Mouse (Mus musculus) CD4-positive helper T cell, adult 2 months (primary cell): Measurements from ENCODE around the gene Gm10945.

Source experiments
- DNase-seq: peaks from one replicate; pipeline ENCODE4 v3.0.0-alpha.2; 2012; ENCODE audit warnings: low read depth, missing footprints, low spot score

The Gm10945 gene

DNA sequence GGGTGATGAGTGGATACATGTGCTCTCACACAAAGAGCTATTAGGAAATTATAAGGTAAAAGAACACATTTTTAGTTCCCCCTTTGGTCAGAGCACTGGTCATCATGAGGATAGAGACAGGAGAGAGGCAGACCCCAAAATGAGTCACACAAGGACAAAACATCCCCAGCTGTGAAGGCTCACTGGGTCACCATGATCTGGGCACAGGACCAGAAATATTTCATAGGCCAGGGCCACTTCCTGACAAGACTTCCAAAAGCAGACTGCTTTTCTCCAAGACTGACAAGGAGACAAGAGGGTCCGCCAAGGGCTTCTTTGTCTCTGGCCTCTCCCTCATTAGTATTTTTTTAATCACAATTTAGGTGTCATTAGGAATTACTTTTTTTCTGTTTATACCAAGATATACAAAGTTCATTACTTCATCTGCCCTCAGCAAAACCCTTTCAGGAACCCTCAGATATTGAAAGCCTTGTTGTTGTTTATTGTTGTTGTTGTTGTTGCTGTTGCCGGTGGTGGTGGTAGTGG is at the start of gene Gm10945:
Gm10945 (minus strand) TSS at position 475 of the 525 bp plus-strand sequence.
- no peak for DNase-seq

GRCm38 (mm10) chr10:6790226-6790625 is 28.7 kb upstream of the Gm10945 start:
- no peak for DNase-seq

GRCm38 (mm10) chr10:6788517-6789237 is 27.1 kb upstream of the Gm10945 start:
- DNase-seq = no peak

DNA sequence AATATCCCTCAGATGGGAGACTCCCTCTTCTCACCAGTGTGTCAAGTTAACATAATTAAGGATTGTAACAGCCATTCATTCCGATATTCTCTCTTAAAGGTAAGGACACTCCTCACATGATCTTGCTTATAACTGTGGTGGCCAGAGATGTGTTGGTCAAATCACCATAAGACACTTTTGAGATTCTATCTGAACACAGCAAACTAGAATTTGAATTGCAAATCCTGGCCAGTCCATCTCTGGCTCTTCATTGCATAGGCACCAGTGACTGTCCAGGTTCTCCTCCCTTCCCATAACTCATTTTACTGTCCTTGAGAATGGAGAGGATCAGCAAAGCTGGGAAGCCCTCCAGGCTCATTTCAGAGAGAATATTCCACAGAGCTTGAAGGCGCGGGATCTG is 3.4 kb downstream of the Gm10945 start, which contains the start of gene Oprm1:
Oprm1 (plus strand) TSS at position 301 of the 400 bp plus-strand sequence.
- DNase-seq = no peak

- DNase-seq = no peak
Observed at GRCm38 (mm10) chr10:6753375-6753774, 8.2 kb downstream of the Gm10945 start.

GRCm38 (mm10) chr10:6728469-6728868 is 33.1 kb downstream of the Gm10945 start:
- no peak for DNase-seq

GRCm38 (mm10) chr10:6723765-6724164 is 37.8 kb downstream of the Gm10945 start:
- no peak for DNase-seq

DNA sequence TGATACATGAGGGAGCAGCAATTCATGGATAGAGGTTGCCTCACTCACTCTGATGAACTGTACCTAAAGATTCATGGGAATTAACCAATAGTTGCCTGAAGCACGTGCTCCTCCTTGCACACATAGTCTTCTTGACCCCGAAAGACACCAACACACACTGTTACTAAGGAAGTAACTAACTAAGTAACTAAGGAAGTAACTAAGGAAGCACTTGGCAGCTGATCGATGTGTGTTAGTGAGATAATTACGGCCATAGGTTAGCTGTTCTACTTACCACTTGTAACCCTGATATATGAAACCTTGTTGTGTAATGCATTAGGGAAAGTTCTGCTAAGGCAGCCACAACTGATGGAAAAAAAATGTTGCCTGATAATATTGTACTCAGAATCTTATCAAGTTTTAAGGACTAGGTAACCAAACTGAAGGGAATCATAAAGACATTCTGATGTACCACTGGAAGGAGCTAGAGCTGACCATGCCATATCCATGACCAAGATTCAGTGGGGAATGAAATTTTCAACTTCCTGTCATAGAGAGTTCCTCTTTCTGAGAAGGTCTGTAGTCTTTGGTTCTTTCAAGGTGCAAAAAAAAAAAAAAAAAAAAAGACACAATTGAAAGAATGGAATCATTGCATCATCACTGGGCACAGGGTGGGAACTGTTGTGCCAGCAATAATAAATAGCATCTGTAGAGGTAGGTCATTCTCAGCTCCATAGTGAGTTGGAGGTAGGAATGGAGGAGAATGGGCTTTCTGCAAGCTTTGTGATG is 44.2 kb downstream of the Gm10945 start:
- no peak for DNase-seq

GRCm38 (mm10) chr10:6705226-6705885 is 56.2 kb downstream of the Gm10945 start:
- DNase-seq = no peak

- DNase-seq = no peak
Observed at GRCm38 (mm10) chr10:6694218-6694850, 67.2 kb downstream of the Gm10945 start.
